Mouse (Mus musculus) adrenal gland, postnatal 36 days (tissue): Measurements from ENCODE around the gene Rsph6a. TPM values are rescaled to one million over a fixed set of nuclear protein-coding genes. Genes with fewer than 3 reads are reported as not detected.
A peak's percentile ranks its signal among the peaks of the same experiment; 100 is the strongest.

Source experiments
- DNase-seq, 2 experiments: peaks; one replicate each; pipeline ENCODE4 v3.0.0; 2021; ENCODE audit warnings: mixed read lengths in 1 of 2
- microRNA-seq: library from miRNA; unstranded; fragments of <30 nt; microRNA quantifications from one replicate; pipeline ENCODE4 v1.2.0, GENCODE M21; 2021
- total RNA-seq, 2 experiments: library from RNA; stranded (reverse); gene quantifications; 2 replicates each; pipeline ENCODE4 v1.2.3; 2021

Rsph6a gene
- total RNA-seq, 2 experiments from 2014 or later = not detected

GRCm38 (mm10) chr7:19100290-19100689 lies 45.8 kb downstream of the Rsph6a start:
- DNase-seq = no peak

- no peak for DNase-seq
Measured at GRCm38 (mm10) chr7:19103741-19104140, 49.3 kb downstream of the Rsph6a start.

- DNase-seq = no peak
Measured at GRCm38 (mm10) chr7:19104486-19104885, 50.0 kb downstream of the Rsph6a start.

- DNase-seq = peak in 1 of 2 experiments; percentile 43
Measured at GRCm38 (mm10) chr7:19107436-19107835, 52.9 kb downstream of the Rsph6a start.

GRCm38 (mm10) chr7:19109565-19109964 lies 55.1 kb downstream of the Rsph6a start:
- DNase-seq = peak in 1 of 2 experiments; percentile 22

- DNase-seq = peak; percentile 58 to 68
Measured at GRCm38 (mm10) chr7:19118028-19118771, 63.7 kb downstream of the Rsph6a start, which contains the start of gene Gm4969. Gene Gm4969, minus strand, starts transcription at chr7:19118368.

- no peak for DNase-seq
Measured at GRCm38 (mm10) chr7:19119083-19119482, 64.6 kb downstream of the Rsph6a start.

- DNase-seq = peak; percentile 93
Measured at GRCm38 (mm10) chr7:19119631-19120429, 65.3 kb downstream of the Rsph6a start, which contains the start of gene Fbxo46. Gene Fbxo46, plus strand, starts transcription at chr7:19119859.

GRCm38 (mm10) chr7:19121686-19122085 lies 67.2 kb downstream of the Rsph6a start:
- DNase-seq = peak in 1 of 2 experiments; percentile 47

Small RNAs within 50 kb of the gene (microRNA-seq; reads per million reads assigned to microRNA genes)
- 2.0 reads per million for gene Mir3100

Other genes with a start within 250 kb of the Rsph6a start
- gene Psg17, start 233.1 kb upstream of the Rsph6a start, total RNA-seq = not detected
- gene Mill2, start 214.7 kb upstream of the Rsph6a start, total RNA-seq = 1 to 10 TPM; 5.4 to 7.2 TPM
- 1 to 10 TPM in 1 of 2 experiments, under 1 TPM in 1; 0.56 to 1.3 TPM for gene Pglyrp1, start 183.4 kb upstream of the Rsph6a start, total RNA-seq
- 10 to 100 TPM; 11.5 to 12.1 TPM for gene Ccdc61, start 144.3 kb upstream of the Rsph6a start, total RNA-seq
- 1 to 10 TPM; 3.7 to 5.4 TPM for gene Nova2, start 128.8 kb upstream of the Rsph6a start, total RNA-seq
- gene Nanos2, start 67.3 kb upstream of the Rsph6a start, total RNA-seq = not detected
- 10 to 100 TPM; 10.3 to 12.2 TPM for gene Mypop, start 63.4 kb upstream of the Rsph6a start, total RNA-seq
- 10 to 100 TPM; 47.0 to 47.5 TPM for gene Irf2bp1, start 50.6 kb upstream of the Rsph6a start, total RNA-seq
- not detected for gene Foxa3, start 31.2 kb upstream of the Rsph6a start, total RNA-seq
- gene Sympk, start 30.3 kb upstream of the Rsph6a start, total RNA-seq = 100 to 1,000 TPM in 1 of 2 experiments, 10 to 100 TPM in 1; 88.7 to 102 TPM
- gene Dmwd, start 21.5 kb downstream of the Rsph6a start, total RNA-seq = 10 to 100 TPM; 53.8 to 57.1 TPM
- 100 to 1,000 TPM in 1 of 2 experiments, 10 to 100 TPM in 1; 81.5 to 110 TPM for gene Dmpk, start 29.2 kb downstream of the Rsph6a start, total RNA-seq
- gene Six5, start 39.9 kb downstream of the Rsph6a start, total RNA-seq = 10 to 100 TPM; 14.0 to 15.6 TPM
- gene Gm4969, start 63.7 kb downstream of the Rsph6a start, total RNA-seq = not detected
- 10 to 100 TPM; 11.5 to 13.1 TPM for gene Fbxo46, start 65.2 kb downstream of the Rsph6a start, total RNA-seq
- 10 to 100 TPM; 17.4 to 18.8 TPM for gene Qpctl, start 94.6 kb downstream of the Rsph6a start, total RNA-seq
- 100 to 1,000 TPM in 1 of 2 experiments, 10 to 100 TPM in 1; 96.5 to 105 TPM for gene Snrpd2, start 95.0 kb downstream of the Rsph6a start, total RNA-seq
- under 1 TPM; 0.40 to 0.56 TPM for gene Gipr, start 111.4 kb downstream of the Rsph6a start, total RNA-seq
- 10 to 100 TPM; 45.2 to 65.2 TPM for gene Eml2, start 121.7 kb downstream of the Rsph6a start, total RNA-seq
- gene Gpr4, start 157.8 kb downstream of the Rsph6a start, total RNA-seq = 10 to 100 TPM in 1 of 2 experiments, 1 to 10 TPM in 1; 5.9 to 12.9 TPM
- 10 to 100 TPM; 31.7 to 37.4 TPM for gene Opa3, start 173.6 kb downstream of the Rsph6a start, total RNA-seq
- gene Vasp, start 217.1 kb downstream of the Rsph6a start, total RNA-seq = 10 to 100 TPM; 45.4 to 55.0 TPM
- not detected for gene Ppm1n, start 225.4 kb downstream of the Rsph6a start, total RNA-seq
- gene Rtn2, start 227.9 kb downstream of the Rsph6a start, total RNA-seq = 1 to 10 TPM; 4.6 to 5.1 TPM